Mouse (Mus musculus): ENCODE results near the gene Ap2a1.

- TF ChIP-seq CTCF (IDR thresholded peaks at IDR 0.05; ENCODE audit: low read depth, low read length) (no peak), POLR2A (IDR thresholded peaks at IDR 0.05; ENCODE audit: borderline replicate concordance, low read depth, low read length) (no peak)
These were observed 33.5 kb upstream of the Ap2a1 start for GRCm38 (mm10) chr7:44962831-44963230.

Measured in bone marrow macrophage, adult 2 months (primary cell).